Mouse (Mus musculus): ENCODE measurements around the gene Saa1. TPM values are rescaled to one million over a fixed set of nuclear protein-coding genes. Genes with fewer than 3 reads are reported as not detected.

Saa1 gene
- polyA plus RNA-seq (2012; rRNA removed; ENCODE audit: low replicate concordance): 0.06 TPM in 1 of 2 replicates, not detected in the other

GRCm38 (mm10) chr7:46742880-46743279 lies at the start of gene Saa1:
TSS of gene Saa1 (minus strand) at chr7:46742980.

GRCm38 (mm10) chr7:46751490-46751889 lies 8.7 kb upstream of the Saa1 start, which contains the start of gene Saa2:
TSS of gene Saa2 (plus strand) at chr7:46751790.

DNA sequence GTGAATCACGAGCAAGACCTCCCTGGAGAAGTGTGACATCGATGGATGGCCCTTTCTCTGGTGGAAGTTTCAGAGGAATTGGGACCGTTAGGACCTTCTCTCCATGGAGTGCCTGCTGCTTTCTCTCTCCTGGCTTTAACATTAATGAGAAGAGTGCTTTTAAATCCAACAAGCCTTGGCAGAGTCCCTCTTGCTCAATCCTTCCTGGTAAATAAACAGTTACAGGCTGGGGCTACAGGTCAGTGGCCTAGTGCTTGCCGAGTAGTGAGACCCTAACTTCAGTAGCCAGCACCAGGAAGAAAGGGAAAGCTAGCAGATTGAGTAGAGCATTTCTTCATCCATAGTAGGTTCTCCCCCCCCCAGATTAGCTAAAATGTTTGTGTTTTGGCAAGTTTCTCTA lies 10.3 kb downstream of the Saa1 start, which contains the start of gene Saa4:
TSS of gene Saa4 (minus strand) at position 146 of the 400 bp plus-strand sequence.

GRCm38 (mm10) chr7:46715600-46715999 lies 27.2 kb downstream of the Saa1 start, which contains the start of gene Saa3:
TSS of gene Saa3 (minus strand) at chr7:46715700.

GRCm38 (mm10) chr7:46710390-46710844 lies 32.4 kb downstream of the Saa1 start, which contains the start of gene Saal1:
TSS of gene Saal1 (minus strand) at chr7:46710680.

Other genes starting within 250 kb of the Saa1 start
- gene Sergef, start 103.2 kb downstream of the Saa1 start, polyA plus RNA-seq (2012; rRNA removed; ENCODE audit: low replicate concordance): 11.2 and 12.2 TPM in 2 replicates
- 0.53 and 1.9 TPM in 2 replicates for gene Tph1, start 70.4 kb downstream of the Saa1 start, polyA plus RNA-seq (2012; rRNA removed; ENCODE audit: low replicate concordance)
- 5.4 and 8.4 TPM in 2 replicates for gene Saal1, start 32.3 kb downstream of the Saa1 start, polyA plus RNA-seq (2012; rRNA removed; ENCODE audit: low replicate concordance)
- 0.55 TPM in 1 of 2 replicates, not detected in the other for gene Saa3, start 27.3 kb downstream of the Saa1 start, polyA plus RNA-seq (2012; rRNA removed; ENCODE audit: low replicate concordance)
- 0.11 TPM in 1 of 2 replicates, not detected in the other for gene Saa4, start 10.4 kb downstream of the Saa1 start, polyA plus RNA-seq (2012; rRNA removed; ENCODE audit: low replicate concordance)
- gene Saa2, start 8.8 kb upstream of the Saa1 start, polyA plus RNA-seq (2012; rRNA removed; ENCODE audit: low replicate concordance): 0.04 TPM in 1 of 2 replicates, not detected in the other
- gene Hps5, start 53.1 kb upstream of the Saa1 start, polyA plus RNA-seq (2012; rRNA removed; ENCODE audit: low replicate concordance): 12.3 and 18.5 TPM in 2 replicates
- 6.3 and 8.6 TPM in 2 replicates for gene Gtf2h1, start 53.1 kb upstream of the Saa1 start, polyA plus RNA-seq (2012; rRNA removed; ENCODE audit: low replicate concordance)
- gene Ldha, start 98.5 kb upstream of the Saa1 start, polyA plus RNA-seq (2012; rRNA removed; ENCODE audit: low replicate concordance): 777 and 2,450 TPM in 2 replicates
- 0.29 TPM in 1 of 2 replicates, not detected in the other for gene Ldhc, start 118.2 kb upstream of the Saa1 start, polyA plus RNA-seq (2012; rRNA removed; ENCODE audit: low replicate concordance)
- gene Tsg101, start 177.0 kb upstream of the Saa1 start, polyA plus RNA-seq (2012; rRNA removed; ENCODE audit: low replicate concordance): 78.6 and 136 TPM in 2 replicates
- 2.4 and 6.0 TPM in 2 replicates for gene Uevld, start 215.5 kb upstream of the Saa1 start, polyA plus RNA-seq (2012; rRNA removed; ENCODE audit: low replicate concordance)
- gene Gm9999, start 240.6 kb upstream of the Saa1 start, polyA plus RNA-seq (2012; rRNA removed; ENCODE audit: low replicate concordance): not detected in 2 replicates